Mouse (Mus musculus) midbrain, embryonic 16.5 days (tissue): Measurements from ENCODE around the gene Myo18a. TPM values are rescaled to one million over a fixed set of nuclear protein-coding genes. Genes with fewer than 3 reads are reported as not detected.

Experiments used
- ATAC-seq: fragments of 200-750 bp; cut with Nextera tagmentation; 2 replicates; pipeline ENCODE4 v1.8.0; 2017; ENCODE audit warnings: moderate TSS enrichment
- H3K27ac ChIP-seq: fragments of 300-500 bp; sonication (generic); 2 replicates; pipeline ENCODE4 v1.5.1; 2014; ENCODE audit warnings: mild to moderate bottlenecking, low read length, mixed read lengths
- H3K27me3 ChIP-seq: fragments of 300-500 bp; sonication (generic); 2 replicates; pipeline ENCODE4 v1.6.1; 2014; ENCODE audit warnings: low read depth, low read length, mixed read lengths; ENCODE audit not compliant: control insufficient read depth, insufficient read depth
- H3K36me3 ChIP-seq: fragments of 300-500 bp; sonication (generic); 2 replicates; pipeline ENCODE4 v1.6.1; 2014; ENCODE audit warnings: mild to moderate bottlenecking, low read length, moderate library complexity, mixed read lengths; ENCODE audit not compliant: control insufficient read depth, insufficient read depth
- H3K4me1 ChIP-seq: fragments of 300-500 bp; sonication (generic); 2 replicates; pipeline ENCODE4 v1.6.1; 2014; ENCODE audit warnings: mild to moderate bottlenecking, low read length, mixed read lengths; ENCODE audit not compliant: control insufficient read depth, insufficient read depth
- H3K4me2 ChIP-seq: fragments of 300-500 bp; sonication (generic); 2 replicates; pipeline ENCODE4 v1.6.1; 2014; ENCODE audit warnings: mild to moderate bottlenecking, low read length, mixed read lengths
- H3K4me3 ChIP-seq: fragments of 300-500 bp; sonication (generic); 2 replicates; pipeline ENCODE4 v1.5.1; 2014; ENCODE audit warnings: low read depth, mild to moderate bottlenecking, low read length, moderate library complexity, mixed read lengths
- H3K9ac ChIP-seq: fragments of 300-500 bp; sonication (generic); 2 replicates; pipeline ENCODE4 v1.6.1; 2014; ENCODE audit warnings: low read depth, low read length, mixed read lengths
- H3K9me3 ChIP-seq: fragments of 300-500 bp; sonication (generic); replicated peaks from 2 replicates; pipeline ENCODE4 v1.6.1; 2014; ENCODE audit warnings: mild to moderate bottlenecking, low read length, mixed read lengths; ENCODE audit not compliant: control insufficient read depth, poor library complexity, severe bottlenecking
- WGBS: fragments of 180-500 bp; shearing (Covaris S2); extraction: QIAGEN DNeasy Blood & Tissue Kit; methylation state at CpG from one replicate; pipeline ENCODE4 v1.1.7; 2014; 5-methylcytosine and 5-hydroxymethylcytosine counted together
- polyA plus RNA-seq: library from polyadenylated mRNA; unstranded; fragments of >200 nt; fragmentation: Nextera tagmentation; extraction: Ambion mirVana; gene quantifications from 2 replicates; pipeline ENCODE4 v1.2.1, GENCODE M21; 2015

The Myo18a gene
- polyA plus RNA-seq, 1 experiment from 2014 or later, result 46.8 TPM

DNA sequence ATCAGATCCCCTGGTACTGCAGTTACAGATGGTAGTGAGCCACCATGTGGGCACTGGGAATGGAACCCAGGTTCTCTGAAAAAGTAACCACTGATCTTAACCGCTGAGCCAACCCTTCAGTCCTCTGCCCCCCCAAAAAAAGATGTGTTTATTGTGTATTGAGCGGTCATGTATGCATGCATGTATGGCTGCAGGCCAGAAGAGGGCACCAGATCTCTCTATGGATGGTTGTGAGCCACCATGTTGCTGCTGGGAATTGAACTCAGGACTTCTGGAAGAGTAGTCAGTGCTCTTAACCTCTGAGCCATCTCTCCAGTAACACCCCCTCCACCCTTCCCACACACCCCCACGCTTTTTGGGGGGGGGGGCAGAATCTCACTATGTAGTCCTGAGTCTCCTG, 72.1 kb downstream of the Myo18a start:
- H3K4me3 ChIP-seq, result no peak overlapping the region
- no peak overlapping the region for H3K27ac ChIP-seq
- peaks cover 25% of the 10 kb centered on the region for H3K36me3 ChIP-seq
- 89% methylated on average over 3 of the region's 3 CpGs for WGBS
- no peak for ATAC-seq
- no peaks in the 10 kb centered on the region for H3K27me3 ChIP-seq
- no peak overlapping the region for H3K4me2 ChIP-seq
- H3K9me3 ChIP-seq, result no peaks in the 10 kb centered on the region
- H3K9ac ChIP-seq, result no peak overlapping the region
- no peaks in the 10 kb centered on the region for H3K4me1 ChIP-seq

DNA sequence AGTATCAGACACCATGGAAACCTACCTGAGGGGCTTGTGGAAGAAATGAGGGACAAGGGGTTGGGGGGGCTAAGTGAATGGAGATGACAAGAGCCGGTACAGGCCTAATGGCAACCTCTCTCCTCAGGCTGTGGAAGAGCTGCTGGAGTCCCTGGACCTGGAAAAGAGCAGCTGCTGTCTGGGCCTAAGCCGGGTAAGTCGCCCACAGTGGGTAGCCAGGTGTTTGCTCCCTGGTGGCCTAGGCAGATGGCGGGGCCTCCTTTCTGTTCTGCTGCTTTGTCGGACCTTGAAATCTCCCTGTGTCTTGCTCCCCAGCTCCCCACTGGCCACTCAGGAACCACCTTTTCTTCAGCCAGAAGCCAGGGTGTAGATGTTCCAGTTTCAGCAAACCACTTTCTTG, 73.2 kb downstream of the Myo18a start:
- no peak for ATAC-seq
- no peak overlapping the region for H3K4me3 ChIP-seq
- no peak overlapping the region for H3K4me2 ChIP-seq
- H3K9ac ChIP-seq, result no peak overlapping the region
- H3K36me3 ChIP-seq, result peaks cover 25% of the 10 kb centered on the region
- no peaks in the 10 kb centered on the region for H3K9me3 ChIP-seq
- no peak overlapping the region for H3K27ac ChIP-seq
- H3K27me3 ChIP-seq, result no peaks in the 10 kb centered on the region
- WGBS, result 55% methylated on average over 5 of the region's 5 CpGs
- H3K4me1 ChIP-seq, result no peaks in the 10 kb centered on the region

DNA sequence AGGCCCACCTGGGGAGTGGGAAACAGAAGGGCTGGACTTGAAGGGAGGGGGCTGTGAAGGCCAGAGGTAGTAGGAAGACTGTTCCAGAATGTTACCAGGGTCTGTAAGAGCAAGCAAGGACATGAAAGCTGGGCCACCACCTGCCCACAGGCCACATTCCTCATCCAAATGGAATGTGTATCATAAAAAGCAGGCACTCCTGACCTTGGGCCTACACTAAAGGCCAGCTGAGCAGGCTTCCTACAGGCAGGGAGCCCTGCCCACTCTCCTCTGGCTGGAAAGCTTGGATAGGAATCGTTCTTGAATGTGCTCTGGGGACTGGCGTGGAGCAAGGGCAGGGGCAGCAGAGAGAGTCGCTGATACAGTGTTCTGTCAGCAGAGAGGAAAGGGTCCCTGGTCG, 73.7 kb downstream of the Myo18a start:
- ATAC-seq, result no peak
- Histone ChIP-seq H3K36me3 (peaks cover 27% of the 10 kb centered on the region), H3K4me3 (no peak overlapping the region), H3K9ac (no peak overlapping the region), H3K4me2 (no peak overlapping the region), H3K4me1 (no peaks in the 10 kb centered on the region), H3K27ac (no peak overlapping the region), H3K27me3 (no peaks in the 10 kb centered on the region), H3K9me3 (no peaks in the 10 kb centered on the region)
- WGBS, result 76% methylated on average over 4 of the region's 4 CpGs

DNA sequence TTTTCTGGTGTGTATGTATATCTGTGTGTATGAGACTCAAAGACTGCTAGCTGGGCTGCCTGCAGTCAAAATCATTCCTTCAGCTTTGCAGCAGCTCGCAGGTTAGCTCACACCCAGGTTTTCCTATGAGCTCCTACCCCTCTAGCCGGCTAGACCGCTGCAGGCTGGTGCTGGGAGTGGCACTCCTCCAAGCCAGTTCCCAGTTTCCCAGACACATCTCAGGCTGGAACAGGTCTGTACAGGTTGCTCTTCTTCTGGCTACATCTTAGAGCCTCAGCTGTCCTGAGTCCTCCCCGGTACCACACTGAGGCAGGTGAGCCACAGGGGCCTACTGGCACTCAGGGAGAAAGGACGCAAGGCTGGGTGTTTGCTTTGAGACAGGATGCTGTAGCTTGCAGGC, 74.8 kb downstream of the Myo18a start:
- Histone ChIP-seq H3K4me1 (no peaks in the 10 kb centered on the region), H3K9me3 (no peaks in the 10 kb centered on the region), H3K27ac (no peak overlapping the region), H3K36me3 (peaks cover 34% of the 10 kb centered on the region), H3K9ac (no peak overlapping the region), H3K4me3 (no peak overlapping the region), H3K27me3 (no peaks in the 10 kb centered on the region), H3K4me2 (no peak overlapping the region)
- WGBS, result 91% methylated on average over 5 of the region's 5 CpGs
- ATAC-seq, result no peak

DNA sequence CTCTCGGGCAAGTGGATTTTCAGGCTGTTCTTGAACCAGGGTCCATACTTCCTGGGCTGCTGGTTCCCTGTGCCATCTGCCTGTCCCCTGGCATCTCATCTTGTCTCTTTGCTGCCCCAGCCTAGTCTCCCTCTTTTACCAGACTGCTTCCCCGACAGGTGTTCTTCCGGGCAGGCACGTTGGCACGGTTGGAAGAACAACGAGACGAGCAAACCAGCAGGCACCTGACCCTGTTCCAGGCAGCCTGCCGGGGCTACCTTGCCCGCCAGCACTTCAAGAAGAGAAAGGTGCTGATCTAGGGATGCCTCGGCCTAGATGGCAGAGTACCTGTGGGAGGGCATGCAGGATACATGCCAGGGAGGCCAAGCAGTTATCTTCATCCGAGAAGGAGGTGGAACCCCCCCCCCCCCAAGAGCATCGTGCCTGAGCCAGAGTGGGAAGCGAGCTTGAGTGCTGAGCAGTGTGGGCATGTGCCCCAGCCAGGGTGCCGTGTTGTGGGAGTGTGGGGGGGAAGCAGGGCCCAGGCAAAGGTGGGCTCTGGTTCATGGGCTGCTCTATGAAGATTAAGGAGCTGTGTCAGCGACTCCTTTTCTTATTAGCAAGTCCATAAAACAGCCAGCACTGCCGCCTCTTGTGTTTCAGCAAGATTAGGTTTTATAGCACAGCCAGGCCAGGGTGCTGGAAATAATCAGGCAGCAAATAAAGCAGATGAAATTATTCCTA, 77.6 kb downstream of the Myo18a start:
- WGBS, result 87% methylated on average over 16 of the region's 16 CpGs
- Histone ChIP-seq H3K27ac (no peak overlapping the region), H3K36me3 (peaks cover 32% of the 10 kb centered on the region), H3K4me2 (no peak overlapping the region), H3K4me1 (no peaks in the 10 kb centered on the region), H3K27me3 (no peaks in the 10 kb centered on the region), H3K9ac (no peak overlapping the region), H3K9me3 (no peaks in the 10 kb centered on the region), H3K4me3 (no peak overlapping the region)
- no peak for ATAC-seq

- Histone ChIP-seq H3K4me3 (no peak overlapping the region), H3K36me3 (peaks cover 41% of the 10 kb centered on the region), H3K4me2 (no peak overlapping the region), H3K9ac (no peak overlapping the region), H3K27ac (no peak overlapping the region), H3K4me1 (peaks cover 11% of the 10 kb centered on the region), H3K27me3 (no peaks in the 10 kb centered on the region), H3K9me3 (no peaks in the 10 kb centered on the region)
- ATAC-seq, result no peak
- WGBS, result 89% methylated on average over 21 of the region's 21 CpGs
Measured at GRCm38 (mm10) chr11:77843068-77843905, 80.2 kb downstream of the Myo18a start.

DNA sequence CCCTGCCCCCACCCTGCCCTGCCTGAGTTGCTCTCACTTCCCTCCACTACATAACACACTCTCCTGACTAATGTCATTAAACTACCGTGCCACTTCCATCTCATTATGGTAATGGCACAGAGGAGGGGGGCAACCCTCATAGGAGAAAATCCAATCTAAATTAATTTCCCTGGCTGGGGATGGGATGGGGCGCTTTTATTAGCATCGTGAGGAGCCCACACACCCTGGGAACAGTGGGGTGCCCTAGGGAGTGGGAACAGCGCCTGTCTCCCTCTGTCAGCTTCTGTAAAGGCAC, 80.8 kb downstream of the Myo18a start:
- Histone ChIP-seq H3K27ac (no peak overlapping the region), H3K4me1 (peaks cover 16% of the 10 kb centered on the region), H3K27me3 (no peaks in the 10 kb centered on the region), H3K4me3 (no peak overlapping the region), H3K9me3 (no peaks in the 10 kb centered on the region), H3K36me3 (peaks cover 41% of the 10 kb centered on the region), H3K9ac (no peak overlapping the region), H3K4me2 (no peak overlapping the region)
- 31% methylated on average over 4 of the region's 4 CpGs for WGBS
- ATAC-seq, result no peak

DNA sequence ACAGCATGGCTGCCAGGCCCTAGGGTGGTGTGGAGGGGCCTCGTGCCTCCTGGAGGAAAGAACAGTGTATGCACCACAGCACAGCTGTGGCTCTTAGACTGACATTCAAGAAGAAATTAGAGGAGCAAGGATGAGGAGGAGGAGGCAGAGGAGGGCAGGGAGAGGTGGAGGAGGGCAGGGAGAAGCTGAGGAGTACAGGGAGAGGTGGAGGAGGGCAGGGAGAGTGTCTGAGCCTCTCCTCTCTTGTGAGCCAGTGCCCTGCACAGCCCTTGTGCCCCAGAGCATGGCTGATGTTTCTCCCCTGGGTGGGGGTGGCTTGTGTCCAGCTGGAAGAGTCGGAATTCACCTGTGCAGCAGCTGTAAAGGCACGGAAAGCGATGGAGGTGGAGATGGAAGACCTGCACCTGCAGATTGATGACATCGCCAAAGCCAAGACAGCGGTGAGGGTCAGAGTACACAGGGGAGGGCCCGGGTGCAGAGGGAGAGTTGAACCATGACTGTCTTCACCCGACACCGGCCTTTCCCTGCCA, 84.6 kb downstream of the Myo18a start:
- 46% methylated on average over 9 of the region's 9 CpGs for WGBS

GRCm38 (mm10) chr11:77848131-77848530, 85.1 kb downstream of the Myo18a start:
- no peaks in the 10 kb centered on the region; the same call in 1 of the 2 replicates for H3K27me3 ChIP-seq
- 0 out of 2 replicates have a peak overlapping the region, but pooled peaks have one; percentile 25 for H3K9ac ChIP-seq
- WGBS, result 25% methylated on average over 5 of the region's 5 CpGs
- peak overlapping the region; percentile 70 for H3K27ac ChIP-seq
- no peak overlapping the region for H3K4me2 ChIP-seq
- no peak overlapping the region for H3K4me3 ChIP-seq
- no peaks in the 10 kb centered on the region for H3K9me3 ChIP-seq
- peaks cover 51% of the 10 kb centered on the region for H3K4me1 ChIP-seq
- no peak for ATAC-seq
- H3K36me3 ChIP-seq, result peaks cover 32% of the 10 kb centered on the region

More for the DNA sequence above, 84.6 kb downstream of the Myo18a start:
- peaks cover 34% of the 10 kb centered on the region for H3K36me3 ChIP-seq
- H3K9me3 ChIP-seq, result no peaks in the 10 kb centered on the region
- no peaks in the 10 kb centered on the region; the same call in 1 of the 2 replicates for H3K27me3 ChIP-seq
- H3K27ac ChIP-seq, result peak overlapping the region; percentile 70
- no peak overlapping the region for H3K4me2 ChIP-seq
- ATAC-seq, result no peak
- H3K4me1 ChIP-seq, result peaks cover 51% of the 10 kb centered on the region
- 0 out of 2 replicates have a peak overlapping the region, but pooled peaks have one; percentile 1 for H3K9ac ChIP-seq
- H3K4me3 ChIP-seq, result no peak overlapping the region
